Mouse (Mus musculus): ENCODE data around the gene Grik4.
"Not testable (repeated sequence)": the region's sequence is repeated elsewhere in the genome, so short reads cannot be mapped to it uniquely, and the experiment has no call there.

Grik4 gene

DNA sequence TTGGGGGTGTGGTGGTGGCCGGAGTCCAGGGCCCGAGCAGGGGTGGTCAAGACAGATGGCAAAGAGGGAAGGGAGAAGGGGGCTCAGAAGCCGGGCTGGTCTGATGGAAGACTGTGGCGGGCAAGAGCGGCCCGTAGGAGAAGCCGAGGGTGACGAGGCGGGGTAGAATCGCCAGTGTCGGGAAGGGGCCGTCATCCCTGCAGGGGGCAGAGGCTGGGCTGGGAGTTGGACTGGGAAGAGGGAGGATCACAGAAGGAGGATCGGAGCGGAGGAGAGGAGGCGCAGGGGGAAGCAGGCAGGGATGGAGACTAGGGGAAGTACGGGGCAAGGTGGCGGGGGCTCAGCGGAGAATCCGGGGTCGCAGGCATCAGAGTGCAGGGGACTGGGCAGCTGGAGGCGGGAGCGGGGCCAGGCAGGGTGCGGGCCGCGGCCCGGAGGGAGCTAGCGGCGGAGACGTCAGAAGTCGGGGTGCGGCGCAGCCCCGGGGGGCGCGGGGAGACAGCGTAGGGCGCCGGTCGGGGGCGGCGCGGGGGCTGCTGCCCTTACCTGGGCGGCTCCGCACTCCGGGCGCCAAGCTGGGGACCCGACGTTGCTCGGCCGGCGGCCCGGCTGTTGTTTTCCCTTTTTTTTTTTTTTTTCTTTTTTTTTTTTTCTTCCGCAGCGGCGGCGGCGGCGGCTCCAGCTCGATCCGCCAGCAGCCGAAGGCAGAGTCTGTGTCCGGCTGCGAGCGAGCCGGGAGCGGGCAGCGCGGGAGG is at the start of gene Grik4:
Grik4 (minus strand) TSS at position 713 of the 755 bp plus-strand sequence.
- peak; percentile 16 for DNase-seq

DNA sequence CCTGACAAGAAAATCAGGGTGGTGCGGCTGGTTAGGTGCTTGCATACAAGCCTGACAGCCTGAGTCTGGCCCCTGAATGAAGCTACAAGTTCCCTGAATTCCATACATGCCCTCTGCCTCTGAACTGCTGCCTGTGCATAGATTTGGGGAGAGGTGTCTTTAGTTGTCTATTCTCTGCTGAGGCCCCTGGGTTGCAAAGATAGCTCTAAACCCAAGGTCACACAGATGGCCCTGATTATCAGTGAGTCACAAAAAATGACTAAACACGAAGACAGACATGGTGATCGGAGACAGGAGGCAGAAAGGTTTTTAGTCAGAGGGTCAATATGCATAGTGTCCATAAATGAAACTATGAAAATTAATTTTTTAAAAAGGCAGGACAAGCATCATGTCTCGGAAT is 49.4 kb upstream of the Grik4 start:
- no peak for DNase-seq

DNA sequence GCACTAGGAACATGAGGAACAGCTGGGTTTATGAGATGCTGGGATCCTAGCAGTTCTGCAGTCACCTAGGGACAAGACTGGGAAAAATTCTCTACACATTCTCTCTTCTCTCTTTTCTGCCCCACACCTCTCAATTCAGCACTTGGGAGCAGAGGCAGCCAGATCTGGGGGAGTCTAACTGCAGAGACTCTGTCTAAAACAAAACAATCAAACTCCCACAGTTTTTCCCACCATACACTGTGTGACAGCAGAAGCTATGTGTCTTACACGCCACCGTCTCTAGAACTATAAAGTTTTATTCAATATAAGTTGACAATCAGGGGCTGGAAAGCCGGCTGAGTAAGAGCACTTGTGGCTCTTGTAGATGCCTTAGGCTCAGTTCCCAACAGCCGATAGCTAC is 43.7 kb upstream of the Grik4 start:
- DNase-seq, result no peak

DNA sequence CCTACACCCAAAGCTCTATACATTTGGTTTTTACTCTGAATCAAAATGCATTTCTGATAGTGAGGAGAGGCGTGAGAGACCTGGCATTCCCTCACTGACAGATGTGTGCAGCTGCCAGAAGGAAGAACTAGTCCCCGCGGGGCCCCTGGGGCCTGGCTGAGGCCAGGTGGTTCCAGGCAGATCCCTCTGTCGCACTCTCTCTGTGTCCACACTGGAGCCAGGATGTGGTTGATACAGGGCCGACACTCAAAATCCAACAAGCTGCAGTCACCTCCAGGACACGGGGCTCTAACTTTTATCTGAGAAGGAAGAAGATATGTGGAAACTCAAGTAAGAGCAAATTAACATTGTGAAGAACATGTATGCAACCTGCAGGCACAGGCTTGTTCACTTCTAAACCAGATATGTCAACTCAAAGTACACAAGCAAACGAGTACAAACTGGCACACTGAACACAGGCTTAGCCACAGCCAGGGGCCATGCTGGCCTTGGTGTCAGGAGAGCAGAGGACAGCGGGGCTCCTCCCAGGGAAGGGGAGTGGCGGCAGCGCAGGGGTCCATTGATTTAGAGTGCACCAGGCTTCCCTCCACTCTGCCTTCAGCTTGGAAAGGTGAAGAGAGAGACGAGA is 24.7 kb upstream of the Grik4 start:
- no peak for DNase-seq

DNA sequence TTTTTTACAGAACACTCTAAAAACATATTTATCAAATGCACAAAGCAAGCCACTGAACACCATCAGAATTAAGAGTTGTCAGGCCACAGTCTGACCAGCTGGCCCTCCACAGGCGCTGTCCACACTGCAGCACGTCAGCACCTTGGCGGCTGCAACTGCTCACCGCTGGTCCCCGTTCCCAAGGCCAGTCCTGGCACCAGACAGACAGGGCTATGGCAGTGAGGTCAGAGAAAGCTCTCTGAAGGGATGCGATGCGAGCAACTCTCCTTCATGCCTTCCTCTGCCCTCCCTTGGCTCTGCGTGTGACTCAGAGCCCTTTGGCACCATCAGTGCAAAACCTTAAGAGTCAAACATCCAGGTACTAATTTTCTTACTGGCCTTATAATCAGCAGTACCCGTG is 23.4 kb upstream of the Grik4 start:
- no peak for DNase-seq

DNA sequence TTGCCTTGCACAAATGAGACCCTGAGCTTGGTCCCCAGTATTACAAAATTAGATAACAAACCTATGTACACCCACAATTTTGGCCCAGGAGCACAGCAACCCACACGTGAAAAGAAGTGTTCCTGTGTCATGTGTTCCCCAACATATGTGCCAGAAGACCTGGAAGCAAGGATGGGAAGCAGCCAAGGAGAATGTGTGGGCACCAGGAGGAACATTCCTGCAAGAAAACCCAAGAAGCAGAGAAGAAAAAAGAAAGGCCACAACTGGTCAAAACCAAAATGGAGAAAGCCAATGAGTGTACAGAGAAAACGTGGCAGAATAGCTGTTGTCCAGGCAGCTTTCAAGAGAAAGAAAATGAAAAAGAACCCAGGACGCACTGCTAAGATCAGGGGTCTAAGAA is 20.5 kb upstream of the Grik4 start:
- not testable (repeated sequence) for DNase-seq

DNA sequence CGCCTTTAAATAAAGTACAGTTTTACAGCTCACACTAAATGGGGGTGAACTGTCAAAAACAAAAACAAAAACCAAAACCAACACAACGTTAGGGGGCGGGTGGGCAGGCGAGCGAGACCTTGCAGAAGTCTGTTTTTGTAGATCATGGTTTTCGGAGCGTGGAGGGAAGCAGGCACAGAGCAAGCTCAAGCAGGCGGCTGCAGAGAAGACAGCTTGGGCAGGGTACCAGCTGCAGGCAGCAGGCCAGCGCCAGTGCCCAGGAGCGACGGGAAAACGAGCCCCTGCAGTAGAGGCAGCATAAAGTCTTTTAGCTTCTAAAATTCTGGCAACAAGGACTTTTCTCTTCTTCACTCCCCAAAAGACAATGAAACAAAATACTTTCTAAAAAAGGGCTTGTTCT is 20.1 kb upstream of the Grik4 start:
- DNase-seq, result no peak

DNA sequence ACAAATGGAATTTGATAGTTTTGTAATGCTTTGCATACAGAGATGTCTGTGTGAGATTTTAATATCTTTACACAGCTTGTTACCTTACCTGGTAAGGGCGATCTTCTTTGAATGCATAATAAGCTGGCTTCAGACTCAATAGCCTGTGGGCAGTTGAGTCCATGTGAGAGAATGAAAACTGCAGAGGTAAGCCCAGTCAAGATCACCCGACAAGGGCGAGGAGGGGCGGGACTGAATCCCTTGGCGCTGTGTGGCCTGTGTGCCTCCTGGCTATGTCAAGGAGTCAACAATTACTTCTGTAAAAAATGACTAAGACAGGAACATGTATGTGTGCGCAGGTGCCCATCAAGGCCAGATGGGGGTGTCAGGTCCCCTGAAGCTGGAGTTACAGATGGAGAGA is 18.2 kb upstream of the Grik4 start:
- DNase-seq, result no peak

DNA sequence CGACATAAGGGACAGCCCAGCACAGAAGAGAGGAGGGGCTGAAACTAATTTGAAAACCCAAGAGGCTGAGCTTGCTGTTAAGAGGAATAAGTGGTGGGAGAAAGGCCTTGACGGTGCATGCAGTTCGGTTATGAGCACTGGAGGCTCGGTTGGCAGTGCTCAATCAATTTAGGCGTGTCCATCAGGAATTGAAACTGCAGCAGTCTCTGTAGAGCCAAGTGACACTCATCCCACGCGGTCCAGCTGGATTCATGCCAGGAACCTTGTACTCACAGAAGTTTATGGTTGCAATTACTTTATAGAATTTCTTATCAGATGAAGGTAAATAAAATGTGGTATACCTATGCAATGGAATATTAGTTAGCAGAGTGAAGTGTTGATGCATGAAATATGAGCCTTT is 14.1 kb upstream of the Grik4 start:
- DNase-seq, result no peak

DNA sequence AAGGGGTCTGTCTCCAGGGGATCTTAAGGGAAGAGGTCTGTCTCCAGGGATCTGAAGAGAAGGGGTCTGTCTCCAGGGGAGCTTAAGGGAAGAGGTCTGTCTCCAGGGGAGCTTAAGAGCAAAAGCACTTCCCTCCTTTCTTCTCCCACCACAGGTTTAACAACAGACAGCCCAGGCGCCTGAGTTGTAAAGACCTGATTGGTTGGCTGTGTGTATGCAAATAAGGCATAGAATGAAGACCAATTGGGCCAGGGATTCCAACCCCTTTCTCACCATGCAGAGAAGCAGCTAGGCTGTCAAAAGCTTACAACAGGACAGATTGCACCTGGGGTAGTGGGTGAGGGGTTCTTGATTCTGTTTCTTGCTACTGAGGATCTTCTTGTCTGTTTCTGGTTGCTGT is 4.1 kb upstream of the Grik4 start:
- DNase-seq, result no peak

DNA sequence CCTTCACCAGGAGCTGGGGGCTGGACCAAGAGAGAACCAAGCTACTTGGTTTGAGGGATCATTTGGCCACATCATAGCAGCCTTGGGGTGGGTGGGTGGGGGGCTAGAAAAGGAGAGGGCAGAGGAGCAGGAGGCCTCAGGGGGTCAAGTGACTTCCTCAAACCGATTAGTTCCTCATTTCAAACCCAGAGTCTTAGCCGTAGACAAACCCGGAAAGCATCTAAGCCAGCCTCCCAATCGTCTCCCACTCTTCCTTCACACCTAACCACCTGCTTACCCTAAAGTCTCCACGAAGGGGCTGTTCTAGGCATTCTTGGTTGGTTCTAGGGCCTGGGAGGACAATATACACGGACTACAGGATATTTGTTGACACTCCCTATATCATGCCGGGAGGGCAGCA is 881 bp upstream of the Grik4 start:
- no peak for DNase-seq

DNA sequence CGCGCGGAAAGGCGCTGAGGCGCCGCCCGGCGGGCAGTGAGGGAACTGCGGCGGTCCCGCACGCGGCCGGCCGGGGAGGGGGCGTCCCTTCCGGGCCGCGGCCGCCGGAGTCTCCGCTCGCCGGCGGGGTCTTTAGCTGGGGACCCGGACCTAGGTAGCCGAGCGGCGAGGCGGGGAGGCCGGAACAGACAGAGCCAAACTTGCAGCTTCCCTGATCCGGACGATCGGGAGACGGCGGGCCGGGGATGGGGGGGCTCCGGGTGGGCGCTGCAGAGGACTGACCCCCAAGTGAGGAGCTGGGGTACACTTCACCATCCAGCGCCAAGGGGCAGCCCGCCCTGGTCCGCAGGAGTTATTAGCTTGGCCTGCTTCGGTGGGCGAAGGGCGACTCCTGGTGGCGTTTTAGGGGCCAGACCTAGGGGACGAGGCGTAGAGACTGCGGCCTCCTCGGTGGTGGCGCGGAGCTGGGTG is 278 bp upstream of the Grik4 start:
- DNase-seq, result peak; percentile 79

DNA sequence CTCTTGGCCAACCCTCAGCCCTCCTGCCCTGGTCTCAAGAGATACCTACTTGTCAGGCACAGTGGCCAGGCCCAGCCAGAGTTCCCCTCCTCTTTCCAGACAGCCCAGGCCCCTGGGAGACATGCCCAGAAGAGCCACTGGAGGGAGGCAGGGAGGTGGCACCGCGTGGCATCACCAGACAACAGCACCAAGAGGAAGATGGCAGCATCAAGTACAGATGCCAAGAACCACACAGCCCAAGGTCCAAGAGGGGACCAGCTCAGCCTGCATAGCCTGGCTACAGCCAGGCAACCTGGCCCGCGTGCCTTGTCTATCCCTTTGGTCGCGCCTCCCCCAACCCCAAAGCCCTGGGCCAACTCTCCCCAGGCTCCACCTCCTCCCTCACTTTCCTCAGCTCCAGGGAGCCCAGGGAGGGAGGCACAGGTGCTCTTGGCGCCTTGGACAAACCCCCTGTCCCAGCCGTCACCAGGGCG is 1.2 kb downstream of the Grik4 start:
- DNase-seq, result peak; percentile 14

DNA sequence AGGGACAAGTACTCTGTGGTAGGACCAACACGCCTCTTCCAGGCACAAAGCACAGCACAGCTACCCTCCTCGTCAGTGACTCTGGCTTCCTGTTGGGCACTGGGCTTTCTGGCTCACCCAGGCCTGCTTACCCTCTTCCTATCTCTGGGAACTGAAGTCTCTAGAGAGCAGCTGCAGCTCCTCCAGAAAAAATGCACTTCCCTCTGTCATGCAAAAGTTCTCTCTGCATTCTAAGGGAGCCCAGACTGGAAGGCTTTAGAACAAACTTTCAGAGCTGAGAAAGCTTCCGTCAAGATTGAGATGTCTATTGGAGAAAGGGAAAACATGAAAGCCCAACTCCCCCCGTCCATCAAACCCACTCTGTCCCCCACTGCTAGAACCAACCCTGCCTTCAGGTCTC is 2.1 kb downstream of the Grik4 start:
- no peak for DNase-seq

DNA sequence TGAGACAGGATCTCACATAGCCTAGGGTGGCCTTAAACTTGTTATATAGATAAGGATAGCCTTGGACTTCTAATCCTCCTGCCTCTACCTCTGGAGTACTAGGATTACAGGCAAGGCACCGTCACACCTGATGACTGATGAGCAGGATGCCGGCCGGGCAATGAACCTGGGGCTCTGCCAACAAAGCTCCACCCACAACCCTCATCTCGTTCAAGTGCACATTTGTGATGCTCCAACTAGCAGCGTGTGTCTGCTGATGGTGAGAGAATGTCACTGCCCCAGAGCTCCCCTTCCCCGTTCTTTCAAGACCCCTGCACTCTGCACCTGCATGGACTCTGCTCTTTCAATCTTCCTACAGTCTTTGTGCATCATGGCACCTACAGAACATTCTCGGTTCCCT is 12.1 kb downstream of the Grik4 start:
- no peak for DNase-seq

DNA sequence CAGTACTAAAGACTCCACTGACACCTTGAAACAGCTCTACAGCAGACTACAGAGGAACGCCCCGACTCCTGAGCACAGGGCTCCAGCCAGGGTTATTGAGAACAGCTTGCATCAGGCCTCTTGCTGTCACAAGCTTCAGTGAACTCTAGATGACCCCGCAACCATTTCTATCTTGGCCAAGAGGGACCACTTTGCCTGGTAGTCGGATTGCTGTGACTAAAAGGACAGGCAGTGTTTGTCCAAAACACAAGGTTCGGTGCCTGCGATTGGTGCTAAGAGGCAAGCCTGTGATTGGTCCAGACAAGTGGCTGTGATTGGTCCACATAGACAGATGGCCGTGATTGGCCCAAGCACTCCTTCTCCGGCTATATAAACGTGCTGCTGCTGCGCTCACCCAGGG is 16.8 kb downstream of the Grik4 start:
- DNase-seq, result no peak

DNA sequence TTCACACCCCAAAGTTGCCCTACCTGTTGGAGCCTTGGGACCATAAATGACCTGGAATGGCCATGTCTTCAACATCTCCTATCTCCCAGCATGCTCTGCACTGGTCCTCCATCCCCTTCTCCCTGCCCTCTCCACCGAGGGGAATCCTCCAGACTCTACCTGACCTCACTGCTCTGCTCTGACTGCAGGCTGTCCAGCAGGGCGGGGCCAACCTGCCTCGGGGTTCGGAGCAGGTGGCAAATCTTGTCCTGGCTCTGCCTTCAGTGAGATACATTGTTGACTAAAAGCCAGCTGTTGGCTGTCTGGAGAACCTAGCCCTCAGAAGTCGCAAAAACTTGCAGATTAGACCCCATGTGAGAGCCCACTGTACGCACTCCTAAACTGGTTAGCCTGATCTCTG is 17.7 kb downstream of the Grik4 start:
- no peak for DNase-seq

DNA sequence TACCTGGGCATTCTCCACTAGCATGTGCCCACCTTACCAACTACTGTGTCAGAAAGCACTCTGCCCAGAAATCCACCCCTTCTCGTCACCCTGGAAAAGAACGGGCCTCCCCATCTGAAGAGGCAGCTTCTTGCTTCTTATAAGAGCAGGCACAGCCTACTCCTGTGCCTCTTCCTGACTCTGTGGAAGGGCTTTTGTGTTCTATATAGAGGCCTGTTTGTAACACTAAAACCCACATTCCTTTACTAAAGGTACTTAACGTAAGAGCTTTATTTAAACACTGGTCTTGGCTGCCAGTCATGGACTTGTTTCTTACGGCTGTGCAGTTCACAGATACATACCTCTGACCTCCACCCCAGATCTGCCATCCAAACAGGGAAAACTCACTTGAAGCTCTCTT is 22.5 kb downstream of the Grik4 start:
- no peak for DNase-seq

DNA sequence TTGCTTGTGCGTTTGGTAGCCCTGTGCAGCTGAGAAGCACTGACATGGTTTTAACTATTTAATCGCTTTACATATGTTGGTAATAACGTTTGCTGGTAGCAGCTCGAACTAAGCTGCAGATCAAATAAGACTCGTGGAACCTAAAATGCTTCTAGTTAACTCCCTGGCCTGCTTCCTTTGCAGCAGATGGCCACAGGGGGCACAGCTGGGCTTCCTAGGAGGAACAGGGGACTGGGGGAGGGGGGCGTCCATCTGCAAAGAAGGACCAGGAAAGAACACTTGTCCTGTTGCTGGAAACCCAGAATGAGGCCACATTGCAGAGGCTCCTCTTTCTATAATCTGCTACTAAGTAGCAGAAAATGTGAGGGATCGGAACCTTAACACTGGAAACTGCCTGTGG is 24.1 kb downstream of the Grik4 start:
- DNase-seq, result no peak

DNA sequence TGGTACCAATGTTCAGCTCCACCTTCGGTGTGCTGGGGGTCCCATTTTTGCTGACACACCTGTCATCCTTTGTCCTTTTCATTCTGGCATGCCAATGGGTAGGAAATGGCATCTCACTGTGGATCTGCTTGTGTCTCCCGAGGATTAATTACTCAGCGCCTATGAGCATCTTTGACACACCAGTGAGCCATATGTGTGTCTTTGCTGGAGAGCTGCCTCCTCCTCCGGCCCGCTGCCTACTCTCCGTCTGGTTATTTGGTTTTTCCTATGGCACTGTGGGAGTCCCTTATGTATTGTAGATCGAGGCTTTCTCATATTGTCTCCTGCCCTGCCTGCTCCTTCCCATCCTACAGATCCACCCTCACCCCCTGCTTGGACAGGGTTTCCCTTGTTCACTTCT is 26.4 kb downstream of the Grik4 start:
- no peak for DNase-seq

DNA sequence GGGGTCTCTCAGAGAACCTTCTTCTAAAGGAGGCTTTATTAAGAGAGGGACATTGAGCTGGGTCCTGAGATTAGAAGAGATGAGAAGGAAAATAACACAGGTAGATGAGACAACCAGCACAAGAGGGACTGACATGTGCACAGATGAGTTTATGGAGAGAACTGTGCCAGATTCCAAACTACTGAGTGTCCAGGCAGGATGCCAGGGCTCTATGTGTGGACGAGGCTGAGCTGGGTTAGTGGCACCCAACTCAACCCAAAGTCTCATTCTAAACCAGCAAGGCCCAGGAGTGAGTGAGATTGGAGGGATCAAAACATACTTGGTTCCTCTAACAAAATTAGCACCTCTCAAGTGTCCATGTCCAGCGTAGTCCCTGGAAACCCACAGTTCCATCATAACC is 31.1 kb downstream of the Grik4 start:
- no peak for DNase-seq

DNA sequence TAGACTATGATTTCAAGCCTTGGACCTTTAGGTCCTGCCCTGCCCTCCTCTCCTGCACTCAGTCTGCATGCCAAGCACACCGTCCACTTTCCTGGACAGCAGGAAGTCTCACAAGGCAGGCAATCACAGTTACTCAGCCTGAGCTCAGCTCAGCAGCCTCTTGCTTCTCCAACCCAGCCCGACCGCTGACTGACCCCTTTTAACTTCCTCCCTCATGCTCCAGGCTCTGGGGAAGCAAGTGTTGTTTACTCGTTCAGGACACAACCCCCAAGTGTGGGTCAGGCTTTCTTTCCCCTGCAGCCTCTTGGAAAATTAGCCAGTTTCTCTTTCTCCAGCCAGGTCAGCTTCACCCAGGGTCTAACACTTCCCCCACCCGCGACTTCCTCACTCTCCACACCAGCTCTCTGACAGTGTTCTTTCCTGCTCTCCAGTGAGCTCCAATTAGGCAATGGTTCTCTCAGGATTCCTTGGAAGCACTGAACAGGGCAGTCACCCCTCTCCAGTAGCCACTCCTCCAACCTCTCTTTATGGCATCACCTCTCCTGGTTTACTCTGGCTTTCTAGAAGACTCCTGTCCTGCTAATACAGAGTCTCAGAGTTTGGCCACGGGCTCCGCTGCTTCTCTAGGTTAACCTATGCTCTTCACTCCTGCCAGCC is 35.5 kb downstream of the Grik4 start:
- DNase-seq, result no peak

DNA sequence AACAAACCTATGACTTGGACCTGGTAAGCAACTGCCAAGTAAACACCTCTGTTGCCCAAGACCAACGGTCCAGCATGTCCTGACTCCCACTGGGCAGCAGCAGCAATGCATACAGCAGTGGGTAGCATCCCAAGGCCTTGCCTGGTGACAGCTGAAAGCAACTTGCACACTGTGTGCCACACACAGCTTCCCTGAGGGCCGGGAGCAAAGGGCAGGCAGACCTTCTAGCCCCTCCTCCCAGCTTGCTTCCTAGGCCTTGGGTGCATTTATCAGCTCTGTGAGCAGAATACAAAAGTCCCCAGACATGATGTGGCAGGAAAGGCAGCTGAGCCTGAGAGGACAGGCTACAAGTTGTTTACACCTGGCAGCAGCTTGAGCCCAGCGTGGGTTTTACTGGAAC is 37.3 kb downstream of the Grik4 start:
- no peak for DNase-seq

DNA sequence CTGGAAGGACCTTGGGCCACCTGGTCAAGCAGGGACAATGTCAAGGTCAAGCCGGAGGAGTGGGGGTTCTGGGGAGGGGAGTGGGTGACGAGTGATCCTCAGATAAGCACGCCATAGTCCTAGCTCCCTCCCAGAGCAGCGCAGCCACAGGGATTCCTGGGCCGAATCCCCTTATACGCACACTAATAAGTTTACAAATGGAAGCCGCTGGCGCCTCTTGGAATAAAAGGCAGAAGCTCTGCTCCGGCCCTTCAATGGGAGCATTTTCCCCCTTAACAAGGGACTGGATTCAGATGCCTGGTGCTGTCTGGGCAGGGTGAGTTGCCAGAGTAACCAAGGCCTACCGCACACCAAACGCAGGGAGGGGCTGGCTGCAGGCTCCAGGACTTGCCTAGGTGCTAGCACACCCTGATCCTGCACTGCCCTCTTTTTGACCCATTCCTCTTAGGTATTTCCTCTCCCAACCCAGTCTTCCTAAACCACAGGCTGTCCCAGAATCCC is 46.2 kb downstream of the Grik4 start:
- peak; percentile 2 for DNase-seq
